Mouse (Mus musculus): ENCODE measurements around the gene Rhbdl2.

- no peak for TF ChIP-seq CTCF (IDR thresholded peaks at IDR 0.05; ENCODE audit: low read depth)
- no peak for TF ChIP-seq EP300 (IDR thresholded peaks at IDR 0.05; ENCODE audit: low read depth)
Measured at GRCm38 (mm10) chr4:123738708-123739107, 49.0 kb upstream of the Rhbdl2 start.
